Mouse (Mus musculus) lung, postnatal 25 days (tissue): ENCODE measurements around the gene Bco1.
A peak's percentile ranks its signal among the peaks of the same experiment; 100 is the strongest.

ENCODE experiments used
- DNase-seq: peaks from one replicate; pipeline ENCODE4 v3.0.0; 2022; ENCODE audit warnings: low spot score

The Bco1 gene

GRCm38 (mm10) chr8:117137357-117137756 is 41.7 kb downstream of the Bco1 start:
- no peak for DNase-seq

- no peak for DNase-seq
Measured at GRCm38 (mm10) chr8:117148520-117148919, 52.9 kb downstream of the Bco1 start.

- DNase-seq, result peak; percentile 48
Measured at GRCm38 (mm10) chr8:117156149-117156548, 60.5 kb downstream of the Bco1 start.

DNA sequence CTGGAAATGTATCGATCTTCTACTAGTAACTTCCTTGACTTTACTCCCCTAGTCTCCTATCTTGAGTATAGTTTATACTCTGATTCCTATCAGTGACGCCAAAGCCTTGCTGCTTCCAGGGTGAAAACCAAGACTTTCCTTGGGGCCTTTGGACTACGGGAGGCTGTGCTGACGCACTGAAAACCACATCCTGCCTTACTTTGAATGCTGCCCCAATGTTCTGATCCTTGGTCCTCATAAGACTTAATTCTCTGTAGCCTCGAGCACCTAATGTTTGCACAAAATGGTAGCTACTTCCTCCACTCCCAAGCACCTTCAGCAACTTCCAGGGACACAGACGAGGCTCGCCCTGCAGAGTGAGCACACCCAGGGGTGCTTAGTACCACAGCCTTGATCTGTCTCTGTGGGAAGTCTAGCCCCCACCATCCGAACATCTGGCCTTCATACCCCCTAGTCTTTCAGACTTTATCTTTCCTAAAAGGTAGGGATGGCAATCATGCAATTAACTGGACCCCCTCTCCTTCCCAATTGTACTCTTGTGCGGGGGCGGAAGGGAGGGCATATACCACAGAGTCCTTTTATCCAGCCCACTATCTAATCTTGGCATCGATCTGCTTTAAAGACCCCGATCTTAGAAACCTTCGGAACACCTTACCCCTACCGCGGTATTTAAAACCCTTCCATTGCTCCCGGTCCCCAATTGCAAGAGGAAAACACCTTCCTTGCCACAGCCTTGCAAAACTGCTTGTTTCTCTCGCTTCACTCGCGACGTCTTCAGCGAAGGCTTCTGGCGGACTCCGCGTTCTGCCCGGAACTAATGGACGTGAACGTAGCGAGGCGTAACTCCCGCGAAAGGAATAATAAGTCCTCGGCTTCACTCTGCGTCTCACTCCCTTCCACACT is 61.5 kb downstream of the Bco1 start:
- DNase-seq, result no peak

GRCm38 (mm10) chr8:117157769-117158091 is 62.1 kb downstream of the Bco1 start:
- DNase-seq, result peak; percentile 96

DNA sequence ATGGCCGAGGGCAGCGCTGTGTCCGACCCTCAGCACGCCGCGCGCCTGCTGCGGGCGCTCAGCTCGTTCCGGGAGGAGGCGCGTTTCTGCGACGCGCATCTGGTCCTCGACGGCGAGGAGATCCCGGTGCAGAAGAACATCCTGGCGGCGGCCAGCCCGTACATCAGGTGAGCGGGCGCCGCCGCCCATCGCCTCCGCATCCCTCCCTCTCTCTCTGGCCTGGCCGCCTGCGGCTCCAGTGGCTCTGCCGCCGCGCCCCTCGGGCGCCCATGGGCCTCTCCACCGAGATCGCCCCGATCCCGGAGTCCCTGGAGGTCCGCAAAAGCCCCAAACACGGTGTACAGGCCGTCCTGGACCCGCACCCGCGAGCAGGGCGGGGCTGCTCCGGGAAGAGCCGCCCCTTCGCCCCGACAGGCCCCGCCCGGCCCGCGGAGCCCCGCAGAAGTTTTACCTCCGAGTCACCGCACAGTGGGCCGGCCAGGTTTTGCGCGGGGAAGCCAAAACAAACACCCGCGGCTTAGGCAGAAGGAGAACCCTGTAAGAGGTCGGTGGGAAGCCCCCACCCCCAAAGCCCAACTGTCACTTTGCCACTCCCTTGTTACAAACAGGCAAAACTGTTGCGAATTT is 62.6 kb downstream of the Bco1 start, which contains the start of gene Gan:
Gene Gan (plus strand): TSS at position 1 of the 627 bp plus-strand sequence.
- DNase-seq, result peak; percentile 34

DNA sequence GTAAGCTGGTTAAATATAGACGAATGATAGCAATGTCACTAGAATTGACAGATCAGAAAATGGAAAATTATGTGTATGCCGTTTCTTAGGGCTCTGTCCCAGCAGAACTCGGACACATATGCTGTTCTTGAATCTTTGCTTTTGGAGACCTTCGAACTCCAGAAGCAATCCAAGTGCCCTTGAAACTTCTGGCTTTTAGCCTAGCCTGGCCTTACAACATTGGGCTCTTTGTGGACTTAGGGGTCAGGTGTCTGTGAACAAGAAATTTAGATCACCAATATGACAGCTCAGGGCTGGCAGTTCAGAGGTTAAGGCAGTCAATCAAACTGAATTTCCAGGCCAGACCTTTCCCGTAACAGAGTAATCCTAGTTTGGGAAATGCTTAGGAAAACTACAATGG is 63.4 kb downstream of the Bco1 start:
- peak; percentile 38 for DNase-seq

- DNase-seq, result no peak
Measured at GRCm38 (mm10) chr8:117164912-117165311, 69.3 kb downstream of the Bco1 start.

DNA sequence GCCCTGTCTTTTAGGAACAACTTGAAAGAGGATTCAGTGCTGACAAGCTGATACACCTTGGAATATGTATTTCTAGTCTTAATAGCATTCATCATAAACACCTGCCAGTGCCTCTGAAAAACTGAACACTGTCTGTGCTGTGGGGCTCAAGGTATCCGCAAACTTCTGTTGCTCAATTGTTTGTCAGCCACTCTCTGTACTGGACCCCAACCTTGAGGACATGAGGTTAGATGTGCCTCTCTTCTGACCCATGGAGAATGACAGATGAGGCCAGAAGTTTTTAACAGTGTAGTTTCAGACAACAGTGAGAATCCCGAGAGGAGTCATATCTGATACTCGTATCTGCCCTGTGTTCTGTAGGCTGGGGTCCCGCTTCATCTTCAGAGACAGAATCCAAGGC is 69.9 kb downstream of the Bco1 start:
- DNase-seq, result no peak

GRCm38 (mm10) chr8:117166515-117166914 is 70.9 kb downstream of the Bco1 start:
- DNase-seq, result no peak

GRCm38 (mm10) chr8:117167243-117167883 is 71.7 kb downstream of the Bco1 start:
- DNase-seq, result peak; percentile 81

GRCm38 (mm10) chr8:117168378-117168777 is 72.7 kb downstream of the Bco1 start:
- DNase-seq, result no peak

DNA sequence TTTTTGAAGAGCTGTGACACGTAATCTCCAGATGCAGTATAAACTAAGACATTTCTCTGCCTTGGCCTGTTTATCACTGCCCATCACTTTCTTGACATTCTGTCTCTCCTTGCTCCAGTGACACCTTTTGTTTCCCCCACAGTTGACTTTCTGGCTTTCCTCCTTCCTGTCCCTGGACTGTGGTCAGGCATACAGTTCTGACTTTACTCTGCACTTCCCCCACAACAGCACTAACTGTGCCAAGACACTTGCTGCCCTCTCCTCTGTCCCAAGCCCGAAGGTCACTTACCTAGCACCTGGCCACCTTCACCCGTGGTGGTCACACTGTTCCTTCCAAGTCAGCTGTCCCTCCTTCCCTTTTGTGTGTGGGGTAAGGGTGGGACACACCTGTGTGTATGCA is 76.2 kb downstream of the Bco1 start:
- DNase-seq, result no peak

- peak; percentile 51 for DNase-seq
Measured at GRCm38 (mm10) chr8:117172904-117173303, 77.2 kb downstream of the Bco1 start.

DNA sequence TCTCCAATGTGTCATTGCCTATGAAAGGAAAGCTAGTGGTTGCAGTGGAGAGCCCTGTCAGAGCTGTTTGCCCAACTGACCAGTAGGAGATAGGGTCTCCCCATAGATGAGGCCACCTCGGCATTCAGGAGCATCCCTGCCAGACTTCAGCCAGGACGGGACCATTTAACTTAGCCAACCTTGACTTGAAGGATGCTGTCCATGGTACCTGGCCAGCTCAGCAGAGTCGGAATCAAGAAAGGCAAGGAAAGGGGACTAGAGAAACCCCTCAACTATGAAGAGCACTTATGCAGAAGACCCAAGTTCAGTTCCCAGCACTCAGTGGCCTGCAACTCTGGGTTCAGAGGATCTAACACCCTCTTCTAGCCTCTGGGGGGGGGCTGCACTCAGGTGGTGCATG is 78.0 kb downstream of the Bco1 start:
- DNase-seq, result no peak

DNA sequence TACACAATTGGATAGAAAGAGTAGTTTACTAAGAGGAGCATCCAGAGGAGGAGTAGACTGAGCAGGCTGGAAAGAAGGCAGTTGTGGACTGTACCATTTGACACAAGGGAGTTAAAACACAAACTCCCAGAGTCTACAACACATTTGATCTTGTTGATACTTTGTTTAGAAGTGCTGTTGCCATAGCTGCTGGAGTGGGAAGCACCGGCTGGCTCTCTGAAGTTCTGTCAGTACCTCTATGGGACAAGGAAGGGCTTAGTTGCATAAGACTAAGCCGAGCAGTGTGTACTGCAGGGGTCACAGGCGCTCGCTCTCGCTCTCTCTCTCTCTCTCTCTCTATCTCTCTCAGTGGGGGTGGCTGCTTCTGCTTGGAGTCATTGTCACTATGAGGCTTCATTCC is 78.9 kb downstream of the Bco1 start:
- peak; percentile 57 for DNase-seq

- DNase-seq, result no peak
Measured at GRCm38 (mm10) chr8:117176308-117176707, 80.7 kb downstream of the Bco1 start.

GRCm38 (mm10) chr8:117177236-117177635 is 81.6 kb downstream of the Bco1 start:
- peak; percentile 63 for DNase-seq

- no peak for DNase-seq
Measured at GRCm38 (mm10) chr8:117178039-117178438, 82.4 kb downstream of the Bco1 start.

DNA sequence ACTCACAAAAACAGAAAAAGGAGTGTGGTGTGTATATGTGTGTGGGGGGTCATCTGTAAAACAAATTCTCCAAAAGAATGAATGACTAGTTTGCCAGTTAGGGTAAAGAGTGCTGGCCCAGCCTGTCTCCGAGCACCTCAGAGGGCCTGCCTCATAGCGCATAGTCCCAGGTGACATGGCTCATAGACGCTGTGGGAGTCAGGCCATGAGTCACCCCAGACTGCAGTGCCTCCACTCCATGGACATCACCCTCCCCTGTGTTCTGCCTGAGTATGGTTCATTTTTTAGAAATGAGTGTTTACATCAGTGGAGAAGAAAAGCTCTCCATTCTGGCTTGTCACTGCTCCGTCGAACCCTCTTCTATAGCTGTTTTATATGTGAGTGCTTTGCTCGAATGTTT is 83.0 kb downstream of the Bco1 start:
- no peak for DNase-seq

DNA sequence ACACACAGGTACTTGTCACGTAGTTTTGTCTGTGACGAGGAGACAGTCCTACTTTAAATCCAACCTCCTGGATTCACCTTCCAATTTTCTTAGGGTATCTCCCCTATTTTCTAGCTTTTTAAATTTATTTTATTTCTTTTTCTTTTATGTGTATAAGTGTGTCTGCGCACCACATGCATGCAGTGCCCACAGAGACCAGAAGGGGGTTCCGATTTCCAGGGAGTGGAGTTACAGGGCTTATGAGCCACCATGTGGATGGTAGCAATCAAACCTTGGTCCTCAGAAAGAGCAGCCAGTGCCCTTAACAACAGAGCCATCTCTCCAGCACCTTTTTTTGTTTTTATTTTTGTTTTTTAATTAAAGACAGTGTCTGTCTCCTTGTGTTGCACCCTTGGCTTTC is 87.1 kb downstream of the Bco1 start:
- no peak for DNase-seq
